Mouse (Mus musculus): ENCODE measurements around the gene Ccdc24. TPM values are rescaled to one million over a fixed set of nuclear protein-coding genes. Genes with fewer than 3 reads are reported as not detected.
A peak's percentile ranks its signal among the peaks of the same experiment; 100 is the strongest.

The Ccdc24 gene
- polyA plus RNA-seq, 1 experiment: not detected

- Histone ChIP-seq H3K4me1 (ENCODE audit: control insufficient read depth, insufficient read depth, low read length) (no peaks in the 10 kb centered on the region; the same call in 1 of the 2 replicates), H3K27ac (ENCODE audit: control insufficient read depth, insufficient read depth, low read depth, low read length, poor library complexity) (no peak overlapping the region), H3K4me3 (replicated peaks; ENCODE audit: control insufficient read depth, low read depth, low read length) (no peak overlapping the region)
- WGBS: 48% methylated on average over 5 of the region's 5 CpGs
- TF ChIP-seq POLR2A (IDR thresholded peaks at IDR 0.05; ENCODE audit: borderline replicate concordance, control insufficient read depth, low read depth, low read length) (no peak), CTCF (IDR thresholded peaks at IDR 0.05; ENCODE audit: control insufficient read depth, insufficient read depth, low read length) (no peak)
These were observed 6.3 kb upstream of the Ccdc24 start for GRCm38 (mm10) chr4:117878703-117879102.

GRCm38 (mm10) chr4:117878301-117878700 is 5.9 kb upstream of the Ccdc24 start:
- no peak overlapping the region for H3K4me3 ChIP-seq (replicated peaks; ENCODE audit: control insufficient read depth, low read depth, low read length)
- no peak overlapping the region for H3K27ac ChIP-seq (ENCODE audit: control insufficient read depth, insufficient read depth, low read depth, low read length, poor library complexity)
- TF ChIP-seq POLR2A (IDR thresholded peaks at IDR 0.05; ENCODE audit: borderline replicate concordance, control insufficient read depth, low read depth, low read length) (no peak), CTCF (IDR thresholded peaks at IDR 0.05; ENCODE audit: control insufficient read depth, insufficient read depth, low read length) (no peak)
- 82% methylated on average over 10 of the region's 10 CpGs for WGBS
- no peaks in the 10 kb centered on the region for H3K4me1 ChIP-seq (ENCODE audit: control insufficient read depth, insufficient read depth, low read length)

GRCm38 (mm10) chr4:117873615-117874014 is 1.3 kb upstream of the Ccdc24 start:
- H3K4me1 ChIP-seq (ENCODE audit: control insufficient read depth, insufficient read depth, low read length): no peaks in the 10 kb centered on the region
- TF ChIP-seq CTCF (IDR thresholded peaks at IDR 0.05; ENCODE audit: control insufficient read depth, insufficient read depth, low read length): no peak
- no peak for TF ChIP-seq POLR2A (IDR thresholded peaks at IDR 0.05; ENCODE audit: borderline replicate concordance, control insufficient read depth, low read depth, low read length)
- 89% methylated on average over 9 of the region's 9 CpGs for WGBS
- H3K4me3 ChIP-seq (replicated peaks; ENCODE audit: control insufficient read depth, low read depth, low read length): no peak overlapping the region
- no peak overlapping the region for H3K27ac ChIP-seq (ENCODE audit: control insufficient read depth, insufficient read depth, low read depth, low read length, poor library complexity)

GRCm38 (mm10) chr4:117871787-117872186 is 570 bp downstream of the Ccdc24 start:
- no peak overlapping the region for H3K4me3 ChIP-seq (replicated peaks; ENCODE audit: control insufficient read depth, low read depth, low read length)
- H3K27ac ChIP-seq (ENCODE audit: control insufficient read depth, insufficient read depth, low read depth, low read length, poor library complexity): no peak overlapping the region
- no peaks in the 10 kb centered on the region; the same call in 1 of the 2 replicates for H3K4me1 ChIP-seq (ENCODE audit: control insufficient read depth, insufficient read depth, low read length)
- 86% methylated on average over 7 of the region's 7 CpGs for WGBS
- TF ChIP-seq CTCF (IDR thresholded peaks at IDR 0.05; ENCODE audit: control insufficient read depth, insufficient read depth, low read length): no peak
- TF ChIP-seq POLR2A (IDR thresholded peaks at IDR 0.05; ENCODE audit: borderline replicate concordance, control insufficient read depth, low read depth, low read length): no peak

GRCm38 (mm10) chr4:117870437-117870836 is 1.9 kb downstream of the Ccdc24 start:
- 60% methylated on average over 1 of the region's 1 CpGs for WGBS
- TF ChIP-seq CTCF (IDR thresholded peaks at IDR 0.05; ENCODE audit: control insufficient read depth, insufficient read depth, low read length): no peak
- TF ChIP-seq POLR2A (IDR thresholded peaks at IDR 0.05; ENCODE audit: borderline replicate concordance, control insufficient read depth, low read depth, low read length): no peak
- Histone ChIP-seq H3K4me3 (replicated peaks; ENCODE audit: control insufficient read depth, low read depth, low read length) (no peak overlapping the region), H3K4me1 (ENCODE audit: control insufficient read depth, insufficient read depth, low read length) (no peaks in the 10 kb centered on the region; the same call in 1 of the 2 replicates), H3K27ac (ENCODE audit: control insufficient read depth, insufficient read depth, low read depth, low read length, poor library complexity) (no peak overlapping the region)

- TF ChIP-seq CTCF (IDR thresholded peaks at IDR 0.05; ENCODE audit: control insufficient read depth, insufficient read depth, low read length) (no peak), POLR2A (IDR thresholded peaks at IDR 0.05; ENCODE audit: borderline replicate concordance, control insufficient read depth, low read depth, low read length) (no peak)
- Histone ChIP-seq H3K27ac (ENCODE audit: control insufficient read depth, insufficient read depth, low read depth, low read length, poor library complexity) (no peak overlapping the region), H3K4me3 (replicated peaks; ENCODE audit: control insufficient read depth, low read depth, low read length) (no peak overlapping the region), H3K4me1 (ENCODE audit: control insufficient read depth, insufficient read depth, low read length) (no peaks in the 10 kb centered on the region; the same call in 1 of the 2 replicates)
- WGBS: 83% methylated on average over 9 of the region's 9 CpGs
These were observed 3.0 kb downstream of the Ccdc24 start for GRCm38 (mm10) chr4:117869317-117869716.

- WGBS: 16% methylated on average over 24 of the region's 24 CpGs
- Histone ChIP-seq H3K4me1 (ENCODE audit: control insufficient read depth, insufficient read depth, low read length) (no peaks in the 10 kb centered on the region; the same call in 1 of the 2 replicates), H3K4me3 (replicated peaks; ENCODE audit: control insufficient read depth, low read depth, low read length) (no peak overlapping the region), H3K27ac (ENCODE audit: control insufficient read depth, insufficient read depth, low read depth, low read length, poor library complexity) (no peak overlapping the region)
- TF ChIP-seq CTCF (IDR thresholded peaks at IDR 0.05; ENCODE audit: control insufficient read depth, insufficient read depth, low read length) (peak; percentile 66), POLR2A (IDR thresholded peaks at IDR 0.05; ENCODE audit: borderline replicate concordance, control insufficient read depth, low read depth, low read length) (no peak)
These were observed 4.5 kb downstream of the Ccdc24 start for GRCm38 (mm10) chr4:117867823-117868222.

GRCm38 (mm10) chr4:117867000-117867399 is 5.4 kb downstream of the Ccdc24 start:
- H3K27ac ChIP-seq (ENCODE audit: control insufficient read depth, insufficient read depth, low read depth, low read length, poor library complexity): no peak overlapping the region
- no peaks in the 10 kb centered on the region; the same call in 1 of the 2 replicates for H3K4me1 ChIP-seq (ENCODE audit: control insufficient read depth, insufficient read depth, low read length)
- no peak for TF ChIP-seq CTCF (IDR thresholded peaks at IDR 0.05; ENCODE audit: control insufficient read depth, insufficient read depth, low read length)
- TF ChIP-seq POLR2A (IDR thresholded peaks at IDR 0.05; ENCODE audit: borderline replicate concordance, control insufficient read depth, low read depth, low read length): no peak
- 21% methylated on average over 6 of the region's 6 CpGs for WGBS
- no peak overlapping the region for H3K4me3 ChIP-seq (replicated peaks; ENCODE audit: control insufficient read depth, low read depth, low read length)

- TF ChIP-seq POLR2A (IDR thresholded peaks at IDR 0.05; ENCODE audit: borderline replicate concordance, control insufficient read depth, low read depth, low read length): no peak
- no peak for TF ChIP-seq CTCF (IDR thresholded peaks at IDR 0.05; ENCODE audit: control insufficient read depth, insufficient read depth, low read length)
- H3K4me1 ChIP-seq (ENCODE audit: control insufficient read depth, insufficient read depth, low read length): no peaks in the 10 kb centered on the region; the same call in 1 of the 2 replicates
- 40% methylated on average over 9 of the region's 9 CpGs for WGBS
- H3K4me3 ChIP-seq (replicated peaks; ENCODE audit: control insufficient read depth, low read depth, low read length): no peak overlapping the region
- H3K27ac ChIP-seq (ENCODE audit: control insufficient read depth, insufficient read depth, low read depth, low read length, poor library complexity): no peak overlapping the region
These were observed 6.3 kb downstream of the Ccdc24 start for GRCm38 (mm10) chr4:117866083-117866482.
